Mouse (Mus musculus) kidney, adult 2 months (tissue): Measurements from ENCODE around the gene Pappa2. TPM values are rescaled to one million over a fixed set of nuclear protein-coding genes. Genes with fewer than 3 reads are reported as not detected.
A peak's percentile ranks its signal among the peaks of the same experiment; 100 is the strongest.

ENCODE experiments used
- DNase-seq: peaks from one replicate; pipeline ENCODE4 v3.0.0; 2021
- H3K27ac ChIP-seq: fragments of 200-500 bp; 2 replicates; pipeline ENCODE4 v1.5.1; 2012; ENCODE audit warnings: low read depth, low read length, control low read depth, inconsistent platforms; ENCODE audit not compliant: insufficient read depth
- H3K27me3 ChIP-seq: fragments of 200-500 bp; replicated peaks from 2 replicates; pipeline ENCODE4 v1.6.1; 2012; ENCODE audit warnings: mild to moderate bottlenecking, moderate library complexity, low read length, inconsistent platforms; ENCODE audit not compliant: control insufficient read depth, insufficient read depth
- H3K36me3 ChIP-seq: fragments of 200-500 bp; 2 replicates; pipeline ENCODE4 v1.6.1; 2012; ENCODE audit warnings: mild to moderate bottlenecking, moderate library complexity, low read length, inconsistent platforms; ENCODE audit not compliant: control insufficient read depth, insufficient read depth
- H3K4me1 ChIP-seq: fragments of 200-500 bp; 2 replicates; pipeline ENCODE4 v1.6.1; 2011; ENCODE audit warnings: low read length; ENCODE audit not compliant: control insufficient read depth, insufficient read depth
- H3K4me3 ChIP-seq: fragments of 200-500 bp; 2 replicates; pipeline ENCODE4 v1.5.1; 2011; ENCODE audit warnings: mild to moderate bottlenecking, low read depth, low read length, control low read depth; ENCODE audit not compliant: insufficient read depth
- CTCF ChIP-seq: fragments of 200-500 bp; conservative IDR thresholded peaks from 2 replicates; pipeline ENCODE4 v1.5.1; 2011; ENCODE audit warnings: low read depth, mild to moderate bottlenecking, control low read depth, low read length, moderate library complexity, mixed read lengths; ENCODE audit not compliant: insufficient read depth, insufficient read length
- POLR2A ChIP-seq: fragments of 200-500 bp; IDR thresholded peaks from one replicate; pipeline ENCODE4 v1.6.1; 2011; ENCODE audit warnings: low read depth, low read length, control low read depth
- WGBS: fragments of 180-500 bp; shearing (Covaris S2); methylation state at CpG from one replicate; pipeline ENCODE4 v1.1.7; 2018; 5-methylcytosine and 5-hydroxymethylcytosine counted together
- polyA plus RNA-seq: library from polyadenylated mRNA; depleted of rRNA; stranded (reverse); fragments of >200 nt; gene quantifications from 2 replicates; pipeline ENCODE4 v1.2.3, GENCODE M21; 2012

Pappa2 gene
- polyA plus RNA-seq, 1 experiment: 0.23 TPM

DNA sequence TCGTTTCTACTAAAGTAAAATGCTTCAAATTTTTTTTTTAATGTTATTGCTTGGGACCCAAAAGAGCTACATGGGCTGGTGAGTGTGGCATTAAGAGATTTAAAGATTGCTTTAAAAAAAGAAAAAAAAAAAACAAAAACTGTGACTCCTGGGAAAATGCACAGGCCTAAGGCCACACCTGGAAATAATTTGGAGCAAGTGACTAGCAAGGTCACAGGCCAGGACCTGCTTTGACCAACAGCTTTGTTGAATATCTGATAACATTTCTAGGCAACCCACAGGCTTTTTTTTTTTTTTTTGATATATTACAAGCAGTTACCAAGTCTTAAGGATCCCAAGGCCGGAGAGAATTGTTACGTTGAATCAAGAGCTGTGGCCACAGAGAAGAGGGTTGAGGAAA is 39.3 kb downstream of the Pappa2 start:
- WGBS: 79% methylated on average over 3 of the region's 3 CpGs
- TF ChIP-seq CTCF: no peak
- TF ChIP-seq POLR2A: no peak
- Histone ChIP-seq H3K4me1 (no peaks in the 10 kb centered on the region), H3K27ac (no peak overlapping the region), H3K27me3 (no peaks in the 10 kb centered on the region), H3K4me3 (no peak overlapping the region), H3K36me3 (no peaks in the 10 kb centered on the region)
- DNase-seq: no peak

DNA sequence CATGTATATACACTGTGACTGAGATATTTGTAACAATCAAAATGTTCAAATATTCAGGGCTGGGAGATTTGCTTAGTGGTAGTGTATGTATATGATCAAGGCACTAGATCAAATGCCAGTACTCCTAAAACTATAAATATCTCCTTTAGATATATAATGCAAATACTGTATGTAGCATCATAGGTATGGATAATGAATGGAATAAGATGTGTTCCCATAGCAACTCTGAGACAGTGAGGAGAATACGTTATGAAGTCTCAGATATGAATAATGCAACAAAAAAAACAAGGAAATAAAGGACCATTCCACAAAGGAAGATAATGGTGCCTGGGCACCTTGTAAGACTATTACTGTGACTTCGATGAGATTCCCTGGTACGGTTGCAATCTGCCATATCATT is 45.8 kb downstream of the Pappa2 start:
- Histone ChIP-seq H3K27me3 (no peaks in the 10 kb centered on the region), H3K27ac (no peak overlapping the region), H3K36me3 (no peaks in the 10 kb centered on the region), H3K4me1 (no peaks in the 10 kb centered on the region), H3K4me3 (no peak overlapping the region)
- DNase-seq: no peak
- 89% methylated on average over 3 of the region's 3 CpGs for WGBS
- TF ChIP-seq CTCF: no peak
- no peak for TF ChIP-seq POLR2A

DNA sequence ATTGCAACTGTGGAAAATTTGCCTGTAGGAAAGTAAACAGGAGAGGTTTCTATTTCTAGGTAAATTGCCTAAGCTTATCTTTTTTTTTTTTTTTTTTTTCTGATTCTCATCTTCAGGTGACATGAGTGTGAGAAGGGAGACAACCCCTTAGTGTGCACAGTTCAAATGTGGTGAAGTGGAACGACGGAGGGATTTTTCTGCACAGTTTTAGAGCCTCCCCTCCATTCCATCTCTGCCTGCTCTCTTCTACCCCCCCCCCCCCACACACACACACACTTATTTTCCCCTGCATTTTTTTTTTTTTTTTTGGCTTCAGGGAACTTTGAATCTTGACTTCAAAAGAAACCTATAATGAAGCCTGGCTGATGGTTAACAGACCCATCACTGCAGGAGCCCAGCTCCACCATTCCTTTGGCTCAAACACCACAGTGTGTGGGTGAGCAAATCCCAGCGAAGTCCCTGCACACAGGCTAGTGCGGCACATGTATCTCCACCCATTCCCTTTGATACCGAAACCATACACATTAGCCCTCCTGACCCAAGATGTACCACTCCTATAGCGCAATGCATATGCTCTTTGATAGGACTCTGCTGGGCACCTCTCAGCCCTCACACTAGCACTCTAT is 49.0 kb downstream of the Pappa2 start:
- no peak overlapping the region for H3K27ac ChIP-seq
- 55% methylated on average over 6 of the region's 6 CpGs for WGBS
- no peaks in the 10 kb centered on the region for H3K27me3 ChIP-seq
- H3K36me3 ChIP-seq: no peaks in the 10 kb centered on the region
- H3K4me1 ChIP-seq: no peaks in the 10 kb centered on the region
- TF ChIP-seq CTCF: no peak
- peak; percentile 3 for DNase-seq
- H3K4me3 ChIP-seq: no peak overlapping the region

DNA sequence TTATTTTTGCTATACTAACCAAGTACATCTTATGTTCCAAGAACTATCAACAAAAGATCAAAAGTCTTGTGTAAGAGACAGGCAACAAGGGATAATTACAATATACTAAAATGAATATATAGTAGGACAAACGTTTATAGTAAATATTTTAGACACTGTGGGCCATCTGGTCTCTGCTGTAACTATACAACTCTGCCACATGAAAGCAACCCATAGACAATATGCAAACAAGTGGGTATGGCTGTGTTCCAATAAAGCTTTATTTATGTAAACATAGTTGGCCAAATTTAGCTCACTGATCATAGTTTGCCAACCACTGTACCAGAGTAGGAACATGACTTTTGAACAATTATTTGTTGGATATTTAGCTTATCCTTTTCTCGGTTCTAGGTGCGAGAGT is 50.9 kb downstream of the Pappa2 start:
- Histone ChIP-seq H3K36me3 (no peaks in the 10 kb centered on the region), H3K27me3 (no peaks in the 10 kb centered on the region), H3K4me3 (no peak overlapping the region), H3K4me1 (no peaks in the 10 kb centered on the region), H3K27ac (no peak overlapping the region)
- no peak for TF ChIP-seq POLR2A
- TF ChIP-seq CTCF: no peak
- no peak for DNase-seq
- WGBS: 79% methylated on average over 3 of the region's 3 CpGs

DNA sequence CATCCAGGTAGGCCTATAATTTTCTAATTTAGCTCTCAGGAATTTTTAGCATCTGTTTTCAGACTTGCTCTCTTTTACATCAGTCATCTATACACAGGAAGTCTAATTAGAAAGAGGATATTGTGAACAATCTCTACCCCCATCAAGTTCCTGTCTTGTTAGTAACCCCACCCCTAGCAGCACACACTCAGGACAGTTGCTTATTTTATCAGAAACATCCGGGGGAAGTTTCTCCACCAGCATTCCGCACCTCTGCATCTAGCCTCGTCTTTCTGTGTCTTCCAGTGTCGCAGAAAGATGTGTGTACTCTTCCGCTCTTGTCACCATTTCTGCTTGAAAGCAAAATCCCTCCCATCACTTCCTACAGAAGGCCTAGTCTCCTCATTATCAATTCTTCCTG is 59.8 kb downstream of the Pappa2 start:
- 63% methylated on average over 5 of the region's 5 CpGs for WGBS
- no peaks in the 10 kb centered on the region for H3K27me3 ChIP-seq
- H3K4me3 ChIP-seq: no peak overlapping the region
- H3K36me3 ChIP-seq: no peaks in the 10 kb centered on the region
- no peak overlapping the region for H3K27ac ChIP-seq
- no peaks in the 10 kb centered on the region for H3K4me1 ChIP-seq
- no peak for DNase-seq
- TF ChIP-seq POLR2A: no peak
- no peak for TF ChIP-seq CTCF

DNA sequence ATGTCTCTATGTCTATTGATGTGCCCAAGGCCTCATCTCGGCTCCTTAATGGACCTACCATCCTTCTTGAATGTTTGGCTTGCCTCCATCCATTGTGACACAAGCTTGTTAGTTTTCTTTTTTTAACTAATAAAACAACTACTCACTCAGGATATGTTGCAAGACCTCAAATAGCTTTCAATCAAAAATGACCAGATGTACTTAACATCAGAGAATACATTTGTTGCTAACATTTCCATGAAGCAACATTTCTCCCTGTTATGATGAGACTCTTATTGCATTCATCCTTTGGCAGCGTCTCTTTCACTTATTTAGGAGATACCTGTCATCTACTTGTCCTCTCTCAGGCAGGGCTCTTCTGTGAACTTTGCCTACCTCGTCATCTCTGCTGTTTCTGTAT is 61.4 kb downstream of the Pappa2 start:
- H3K27me3 ChIP-seq: no peaks in the 10 kb centered on the region
- H3K4me3 ChIP-seq: no peak overlapping the region
- WGBS: 80% methylated on average over 3 of the region's 3 CpGs
- DNase-seq: no peak
- no peaks in the 10 kb centered on the region for H3K4me1 ChIP-seq
- no peaks in the 10 kb centered on the region for H3K36me3 ChIP-seq
- TF ChIP-seq POLR2A: no peak
- no peak for TF ChIP-seq CTCF
- no peak overlapping the region for H3K27ac ChIP-seq

DNA sequence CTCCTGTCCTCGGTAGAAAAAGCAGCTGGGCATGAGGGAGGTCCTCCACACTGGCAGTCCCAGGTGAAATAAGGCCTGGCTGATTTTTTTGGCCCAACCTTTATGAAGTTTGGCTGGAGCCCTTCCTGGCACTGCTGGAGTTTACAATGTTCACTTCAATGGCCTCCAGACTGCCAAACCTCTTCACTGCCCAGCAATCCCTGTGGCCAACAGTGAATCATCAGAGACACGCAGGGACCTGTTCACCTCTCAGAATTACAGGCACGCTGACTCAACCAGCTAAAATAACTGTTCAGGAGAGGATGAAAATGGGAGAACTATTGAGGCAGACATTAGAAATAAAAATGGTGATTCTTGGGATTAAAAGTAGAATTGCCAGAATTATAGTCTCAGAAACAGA is 63.2 kb downstream of the Pappa2 start:
- Histone ChIP-seq H3K27ac (no peak overlapping the region), H3K27me3 (no peaks in the 10 kb centered on the region), H3K4me1 (no peaks in the 10 kb centered on the region), H3K36me3 (no peaks in the 10 kb centered on the region), H3K4me3 (no peak overlapping the region)
- WGBS: 74% methylated on average over 3 of the region's 3 CpGs
- TF ChIP-seq POLR2A: no peak
- no peak for TF ChIP-seq CTCF
- no peak for DNase-seq

DNA sequence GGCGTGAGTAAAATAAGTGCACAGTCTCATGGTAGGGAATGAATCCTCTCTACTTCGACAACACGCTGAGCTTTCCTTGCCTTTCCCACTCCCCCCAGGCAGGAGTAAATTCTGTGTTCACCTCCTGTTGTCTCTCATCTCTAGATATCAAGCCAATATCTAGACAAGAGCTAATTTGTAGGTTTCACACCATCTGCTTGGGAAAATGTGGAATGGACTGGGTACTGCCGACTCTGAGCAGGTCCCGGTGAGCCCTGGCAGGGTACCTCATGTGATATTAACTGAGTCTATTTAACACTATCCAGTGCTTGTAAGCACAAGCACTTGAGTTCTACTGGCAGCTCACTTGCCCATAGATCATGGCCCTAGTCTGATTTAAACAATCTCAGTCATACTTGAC is 64.7 kb downstream of the Pappa2 start:
- no peak for TF ChIP-seq POLR2A
- TF ChIP-seq CTCF: no peak
- H3K27ac ChIP-seq: no peak overlapping the region
- no peaks in the 10 kb centered on the region for H3K4me1 ChIP-seq
- no peak overlapping the region for H3K4me3 ChIP-seq
- DNase-seq: no peak
- 96% methylated on average over 5 of the region's 5 CpGs for WGBS
- no peaks in the 10 kb centered on the region for H3K27me3 ChIP-seq
- H3K36me3 ChIP-seq: no peaks in the 10 kb centered on the region
